Mouse (Mus musculus): Measurements from ENCODE around the gene Rbx1. TPM values are rescaled to one million over a fixed set of nuclear protein-coding genes. Genes with fewer than 3 reads are reported as not detected.
"Not testable (repeated sequence)": the region's sequence is repeated elsewhere in the genome, so short reads cannot be mapped to it uniquely, and the experiment has no call there.

The Rbx1 gene
- 202 and 239 TPM in 2 replicates for total RNA-seq (2017)

DNA sequence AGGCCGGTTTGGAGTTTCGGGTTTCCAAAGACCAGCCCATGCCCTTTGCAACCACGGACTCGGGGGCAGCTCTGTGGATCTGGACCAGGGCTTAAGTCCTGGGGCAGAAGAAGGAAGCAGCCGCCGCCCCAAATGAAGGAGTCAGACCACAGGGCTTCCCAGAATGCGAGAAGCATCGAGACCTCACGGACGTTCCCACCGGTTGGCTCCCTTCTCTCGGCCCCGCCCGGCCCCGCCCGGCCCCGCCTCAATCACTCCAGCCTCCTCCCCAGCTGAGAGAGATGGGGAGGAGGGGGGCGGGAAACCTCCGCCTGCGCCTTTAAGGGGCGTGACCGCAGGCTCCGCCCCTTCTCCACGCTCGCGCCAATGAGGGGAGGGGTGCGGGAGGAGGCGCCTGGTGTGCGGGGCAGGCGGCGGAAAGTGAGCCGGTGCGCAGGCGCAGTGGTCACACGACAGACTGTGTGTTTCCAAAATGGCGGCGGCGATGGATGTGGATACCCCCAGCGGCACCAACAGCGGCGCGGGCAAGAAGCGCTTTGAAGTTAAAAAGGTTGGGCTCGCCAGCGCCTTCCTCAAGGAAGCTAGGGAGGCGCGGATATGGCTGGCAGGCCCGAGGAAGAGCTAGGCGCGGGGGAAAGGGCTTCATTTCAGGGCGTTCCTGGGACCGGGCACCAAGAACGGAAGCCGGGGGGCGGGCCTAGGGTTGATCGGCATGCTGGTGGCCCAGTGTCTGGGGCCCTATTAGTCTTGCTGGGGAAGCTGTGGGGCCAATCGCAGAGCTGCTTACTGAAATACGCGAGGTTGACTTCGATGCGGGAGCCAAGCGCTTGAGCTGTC, at the start of gene Rbx1:
Gene Rbx1, plus strand, starts transcription at position 396 of the 837 bp plus-strand sequence.
- ATAC-seq (replicated peaks; ENCODE audit: low read depth, poor library complexity, severe bottlenecking), result peak; percentile 91

DNA sequence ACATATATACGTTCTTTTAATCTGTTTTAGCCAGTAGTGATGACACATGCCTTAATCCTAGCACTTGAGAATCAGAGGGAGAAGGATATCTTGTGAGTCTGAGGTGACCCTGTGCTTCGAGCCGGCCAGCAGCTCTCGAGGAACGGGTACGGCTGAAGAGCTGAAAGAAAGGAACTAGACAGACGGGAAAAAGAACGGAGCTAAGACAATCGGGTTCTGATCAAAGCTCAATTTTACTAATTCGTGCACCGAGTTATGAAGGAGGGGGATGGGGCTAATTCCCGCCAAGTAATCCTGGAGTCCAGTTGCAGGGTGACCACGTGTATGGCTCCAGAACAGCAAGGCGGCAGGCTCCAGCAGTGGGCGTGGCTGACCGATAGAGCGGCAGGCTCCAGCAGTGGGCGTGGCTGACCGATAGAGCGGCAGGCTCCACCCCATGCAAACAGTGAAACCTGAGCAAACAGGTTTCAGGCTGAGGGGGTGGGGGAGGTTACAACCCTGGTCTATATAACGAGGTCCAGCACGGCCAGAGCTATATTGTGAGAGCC, 49.3 kb upstream of the Rbx1 start:
- peak; percentile 80 for ATAC-seq (replicated peaks; ENCODE audit: low read depth, poor library complexity, severe bottlenecking)

DNA sequence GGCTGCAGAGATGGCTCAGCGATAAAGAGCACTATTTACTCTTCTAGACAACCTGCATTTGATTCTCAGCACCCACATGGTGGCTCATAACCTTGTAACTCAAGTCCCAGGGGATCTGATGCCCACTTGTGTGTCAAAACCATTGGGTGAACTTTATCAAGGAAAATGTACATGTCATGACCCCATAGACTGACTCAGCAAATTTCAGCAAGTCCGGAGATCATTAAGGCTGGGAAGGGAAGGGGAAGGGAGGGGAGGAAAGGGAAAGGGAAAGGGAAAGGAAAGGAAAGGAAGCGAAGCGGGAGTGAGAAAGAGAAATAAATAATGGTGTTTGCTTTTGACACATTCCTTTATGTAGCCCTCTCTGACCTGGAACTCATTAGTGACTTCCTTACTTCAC, 48.0 kb upstream of the Rbx1 start:
- ATAC-seq (replicated peaks; ENCODE audit: low read depth, poor library complexity, severe bottlenecking), result no peak

DNA sequence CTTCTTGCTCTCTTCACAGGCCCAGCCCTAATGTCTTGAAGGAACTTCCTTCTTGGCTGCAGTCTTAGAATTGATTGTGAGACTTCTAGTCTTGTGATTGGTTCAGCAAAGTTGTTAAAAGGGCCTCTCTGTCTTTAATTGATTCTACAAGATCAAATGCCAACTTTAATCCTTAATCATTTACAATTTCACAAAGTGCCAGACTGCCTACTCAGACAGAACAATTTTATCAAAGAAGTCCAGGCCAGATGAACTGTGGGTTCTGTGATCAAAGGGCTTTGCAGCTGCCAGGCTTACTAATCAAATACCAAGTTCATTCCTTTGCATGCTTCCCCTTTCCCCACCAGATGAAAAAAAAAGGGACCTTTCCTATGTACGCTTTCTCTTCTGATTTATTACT, 44.6 kb upstream of the Rbx1 start:
- peak; percentile 71 for ATAC-seq (replicated peaks; ENCODE audit: low read depth, poor library complexity, severe bottlenecking)

DNA sequence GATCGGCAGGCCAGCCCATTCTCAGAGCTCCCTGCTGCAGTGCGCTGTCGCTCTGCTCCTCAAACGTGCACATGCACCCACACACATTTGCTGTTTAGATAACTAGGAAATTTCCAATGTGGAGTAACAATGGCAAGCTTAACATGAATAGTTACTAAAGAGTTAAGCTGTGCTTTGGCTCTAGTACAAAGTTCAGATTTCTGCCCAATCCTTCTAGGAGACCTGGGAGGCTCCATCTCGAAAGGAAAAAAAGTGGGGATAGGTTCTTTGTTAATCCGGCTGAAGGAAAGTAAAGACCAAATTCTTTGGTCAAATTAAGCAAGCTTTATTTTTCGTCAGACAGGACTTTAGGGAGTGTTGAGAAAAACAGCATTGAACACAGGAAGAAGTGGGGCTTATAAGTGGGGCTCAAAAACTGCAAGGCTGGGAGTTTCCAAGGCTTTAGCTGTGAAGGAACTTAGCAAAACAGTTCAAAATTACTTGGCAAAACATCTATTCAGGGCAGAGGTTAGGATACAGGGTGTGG, 43.9 kb upstream of the Rbx1 start:
- no peak for ATAC-seq (replicated peaks; ENCODE audit: low read depth, poor library complexity, severe bottlenecking)

DNA sequence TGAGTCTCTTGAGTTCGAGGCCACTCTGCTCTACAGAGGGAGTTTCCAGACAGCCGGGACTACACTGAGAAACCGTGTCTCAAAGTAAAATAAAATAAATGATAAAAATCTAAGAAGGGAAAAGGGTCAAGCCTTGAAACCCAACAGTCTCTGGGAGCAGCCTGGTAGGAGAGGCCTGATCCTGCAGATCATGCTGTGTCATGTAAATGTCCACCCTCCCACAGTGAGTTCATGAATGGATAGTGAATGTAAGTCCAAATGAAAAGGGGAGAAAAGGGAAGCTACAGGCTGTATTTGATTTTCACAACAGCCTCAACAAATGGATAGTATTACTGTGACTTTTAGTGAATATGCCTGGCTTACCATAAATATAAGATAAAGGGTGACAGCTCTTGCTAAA, 40.8 kb upstream of the Rbx1 start:
- no peak for ATAC-seq (replicated peaks; ENCODE audit: low read depth, poor library complexity, severe bottlenecking)

DNA sequence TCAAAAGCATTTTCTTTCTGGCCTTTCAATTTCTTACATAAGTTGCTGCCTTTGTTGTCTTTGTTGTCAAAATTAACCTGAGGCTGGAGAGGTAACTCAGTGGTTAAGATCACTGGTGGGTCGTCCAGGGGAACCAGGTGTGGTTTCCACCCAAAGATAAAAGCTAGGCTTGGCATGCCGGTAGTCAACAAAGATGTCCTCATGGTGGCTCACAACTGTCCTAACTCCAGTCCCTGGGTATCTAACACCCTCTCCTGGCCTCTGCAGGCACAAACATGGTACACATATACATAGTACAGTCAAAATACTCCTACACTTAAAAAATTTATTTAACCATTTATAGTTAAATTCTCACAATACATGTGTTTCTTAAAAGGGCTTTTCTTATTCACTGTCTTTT, 38.1 kb upstream of the Rbx1 start:
- ATAC-seq (replicated peaks; ENCODE audit: low read depth, poor library complexity, severe bottlenecking), result no peak

DNA sequence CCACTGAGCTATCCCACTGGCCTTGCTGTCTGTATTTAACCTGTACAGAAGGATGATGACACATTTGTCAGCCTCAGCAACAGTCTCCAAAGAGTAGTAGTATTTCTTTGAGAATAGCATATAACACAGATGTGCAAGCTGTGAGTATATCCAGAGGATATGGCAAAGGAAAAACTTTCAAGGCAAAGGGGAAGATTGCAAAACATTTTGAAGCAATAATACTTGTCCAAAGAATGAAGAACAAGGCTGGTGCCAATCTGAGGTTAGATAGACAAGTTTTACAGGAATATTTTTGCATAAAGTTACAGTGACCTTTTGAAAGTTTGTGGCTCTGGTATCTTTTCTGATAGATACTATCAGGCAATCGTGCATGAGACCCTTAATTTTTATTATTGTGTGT, 34.9 kb upstream of the Rbx1 start:
- no peak for ATAC-seq (replicated peaks; ENCODE audit: low read depth, poor library complexity, severe bottlenecking)

DNA sequence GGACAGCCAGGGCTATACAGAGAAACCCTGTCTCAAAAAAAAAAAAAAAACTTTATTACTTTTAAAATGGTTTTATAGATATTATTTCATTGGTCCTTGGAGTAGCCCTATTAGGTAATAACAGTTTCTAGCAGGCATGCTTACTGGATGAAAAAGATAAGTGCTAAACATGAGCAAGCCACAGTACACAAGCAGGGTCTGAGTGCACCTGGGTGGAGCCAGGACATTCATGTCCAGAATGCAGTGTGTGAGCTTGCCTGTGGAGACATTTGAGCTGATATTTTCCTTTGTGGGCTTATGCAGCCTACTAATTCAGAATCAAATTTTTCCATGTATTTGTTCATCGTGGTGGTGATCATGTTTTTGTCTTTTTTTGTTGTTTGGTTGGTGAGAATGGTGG, 27.8 kb upstream of the Rbx1 start:
- ATAC-seq (replicated peaks; ENCODE audit: low read depth, poor library complexity, severe bottlenecking), result no peak

DNA sequence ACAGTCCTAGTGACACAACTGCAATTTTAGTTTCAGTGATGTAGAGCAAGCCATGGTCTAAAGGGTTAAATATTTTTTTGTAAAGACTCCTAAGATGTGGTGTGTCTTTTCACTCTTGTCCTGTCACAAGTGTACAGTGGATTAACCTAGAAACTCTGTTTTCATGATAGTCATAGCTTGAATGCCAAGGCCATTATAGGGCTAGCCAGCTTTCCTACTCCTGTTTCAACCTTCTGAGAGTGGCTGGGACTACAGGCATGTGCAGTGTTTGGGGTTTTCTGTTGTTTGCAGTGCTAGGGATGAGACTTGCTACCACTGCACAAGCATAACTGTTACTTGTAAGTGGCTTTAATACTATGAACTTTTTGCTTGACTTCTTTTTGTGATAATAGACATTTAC, 26.9 kb upstream of the Rbx1 start:
- ATAC-seq (replicated peaks; ENCODE audit: low read depth, poor library complexity, severe bottlenecking), result no peak

DNA sequence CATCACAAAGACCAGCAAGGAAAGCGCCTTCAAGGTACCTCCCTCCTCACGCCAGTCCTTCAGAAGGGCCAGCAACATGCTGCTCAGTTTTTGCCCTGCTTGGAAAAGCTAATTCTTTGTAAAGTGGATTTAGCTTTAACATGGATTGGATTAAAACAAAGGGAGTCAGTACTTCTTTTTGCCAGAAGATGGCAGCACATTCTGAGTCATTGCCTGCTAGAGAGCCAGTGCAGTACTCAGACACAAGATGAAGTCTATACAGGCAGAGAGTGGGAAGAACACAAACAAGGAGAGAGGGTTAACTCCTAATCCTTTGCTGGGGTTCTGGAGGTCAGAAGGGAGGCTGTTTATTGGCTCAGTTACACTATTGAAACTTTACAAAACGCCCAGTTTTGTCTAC, 17.6 kb upstream of the Rbx1 start:
- peak; percentile 83 for ATAC-seq (replicated peaks; ENCODE audit: low read depth, poor library complexity, severe bottlenecking)

DNA sequence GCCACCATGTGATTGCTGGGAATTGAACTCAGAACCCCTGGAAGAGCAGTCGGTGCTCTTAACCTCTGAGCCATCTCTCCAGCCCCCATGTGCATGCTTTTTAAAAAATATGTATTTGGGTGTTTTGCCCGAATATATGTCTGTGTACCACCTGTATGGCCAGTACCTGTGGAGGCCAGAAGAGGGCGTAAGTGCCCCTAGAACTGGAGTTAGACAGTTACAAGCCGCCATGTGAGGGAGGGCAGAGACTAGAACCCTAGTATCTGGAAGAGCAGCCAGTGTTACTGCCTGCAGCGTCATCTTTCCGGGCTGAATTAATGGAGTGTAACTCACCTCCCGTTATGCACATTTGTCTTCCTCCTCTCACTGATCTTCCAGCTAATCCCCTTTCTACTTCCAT, 4.6 kb upstream of the Rbx1 start:
- ATAC-seq (replicated peaks; ENCODE audit: low read depth, poor library complexity, severe bottlenecking), result no peak

DNA sequence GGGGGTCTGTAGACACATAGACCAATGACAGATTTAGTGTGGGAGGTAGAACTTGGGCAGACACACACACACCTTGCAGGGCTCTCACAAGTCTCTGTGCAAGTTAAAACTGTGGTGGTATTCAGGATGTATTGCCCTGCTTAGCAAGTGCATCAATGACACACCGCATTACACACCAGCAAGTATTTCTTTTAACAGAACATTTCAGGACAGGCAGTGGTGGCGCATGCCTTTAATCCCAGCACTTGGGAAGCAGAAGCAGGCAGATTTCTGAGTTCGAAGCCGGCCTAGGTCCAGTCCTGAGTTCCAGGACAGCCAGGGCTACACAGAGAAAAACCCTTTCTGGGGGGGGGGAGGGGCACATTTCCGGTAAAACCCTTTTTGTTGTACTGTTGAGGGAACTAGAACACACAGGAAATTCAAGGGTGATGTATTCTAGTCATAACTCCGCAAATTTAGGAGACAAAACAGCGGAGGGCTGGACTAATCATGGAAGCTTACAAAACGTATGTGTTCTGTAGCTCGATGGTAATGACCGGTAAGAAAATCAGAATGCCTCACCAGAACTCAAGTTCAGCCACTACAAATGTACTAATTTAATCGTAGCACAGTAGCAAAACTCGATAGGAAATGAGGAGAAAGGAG, 958 bp upstream of the Rbx1 start:
- ATAC-seq (replicated peaks; ENCODE audit: low read depth, poor library complexity, severe bottlenecking), result no peak

DNA sequence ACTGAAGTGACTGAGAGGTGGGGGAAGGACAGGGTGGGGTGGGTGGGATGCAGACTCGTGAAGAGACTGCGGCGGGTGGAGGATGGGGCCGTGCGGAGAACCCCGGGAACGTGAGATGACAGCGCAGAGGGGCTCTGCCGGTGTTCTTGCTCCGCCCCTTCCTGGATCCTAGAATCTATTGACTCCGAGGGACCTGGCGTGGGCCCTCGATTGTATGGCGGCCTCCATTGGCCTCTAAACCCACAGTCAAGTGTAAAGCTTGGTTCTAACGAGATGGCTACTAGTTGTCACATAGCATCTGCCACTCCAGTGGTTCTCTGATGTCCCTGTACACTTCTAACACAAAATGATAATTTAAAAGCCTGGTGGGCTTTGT, 630 bp downstream of the Rbx1 start:
- no peak for ATAC-seq (replicated peaks; ENCODE audit: low read depth, poor library complexity, severe bottlenecking)

DNA sequence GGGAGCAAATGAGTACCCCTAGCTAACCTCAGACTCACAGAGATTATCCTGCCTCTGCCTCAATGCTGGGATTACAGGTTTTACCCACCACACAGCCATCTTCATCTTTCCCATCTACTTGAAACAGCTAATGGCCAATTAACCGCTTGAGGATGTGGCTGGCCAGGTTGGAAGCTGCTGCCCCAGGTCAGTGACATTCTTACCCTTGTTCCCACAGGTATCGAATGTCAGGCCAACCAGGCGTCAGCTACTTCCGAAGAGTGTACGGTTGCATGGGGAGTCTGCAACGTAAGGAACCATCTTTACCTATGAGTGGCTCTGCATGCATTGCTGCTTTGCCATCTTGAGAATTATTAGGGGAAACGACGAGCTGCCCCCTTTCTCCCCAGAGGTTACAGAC, 4.6 kb downstream of the Rbx1 start:
- ATAC-seq (replicated peaks; ENCODE audit: low read depth, poor library complexity, severe bottlenecking), result no peak

DNA sequence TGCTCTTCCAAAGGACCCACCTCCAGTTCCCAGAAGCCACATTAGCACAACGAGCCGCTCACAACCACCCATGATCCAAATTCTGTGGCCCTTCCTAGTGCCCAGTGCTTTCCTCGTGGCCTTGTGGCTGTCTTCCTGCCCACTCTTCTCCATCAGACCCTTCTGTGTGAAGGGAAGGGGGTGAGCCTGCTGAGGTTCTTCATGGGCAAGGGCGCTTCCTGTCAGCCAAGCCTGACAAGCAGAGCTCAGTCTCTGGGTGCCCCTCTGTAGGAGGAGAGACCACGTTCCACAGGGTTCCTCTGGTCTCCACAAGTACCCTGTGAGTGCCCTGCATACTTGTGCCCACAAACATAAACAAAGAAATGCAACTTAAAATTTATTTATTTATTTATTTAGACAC, 6.2 kb downstream of the Rbx1 start:
- no peak for ATAC-seq (replicated peaks; ENCODE audit: low read depth, poor library complexity, severe bottlenecking)

DNA sequence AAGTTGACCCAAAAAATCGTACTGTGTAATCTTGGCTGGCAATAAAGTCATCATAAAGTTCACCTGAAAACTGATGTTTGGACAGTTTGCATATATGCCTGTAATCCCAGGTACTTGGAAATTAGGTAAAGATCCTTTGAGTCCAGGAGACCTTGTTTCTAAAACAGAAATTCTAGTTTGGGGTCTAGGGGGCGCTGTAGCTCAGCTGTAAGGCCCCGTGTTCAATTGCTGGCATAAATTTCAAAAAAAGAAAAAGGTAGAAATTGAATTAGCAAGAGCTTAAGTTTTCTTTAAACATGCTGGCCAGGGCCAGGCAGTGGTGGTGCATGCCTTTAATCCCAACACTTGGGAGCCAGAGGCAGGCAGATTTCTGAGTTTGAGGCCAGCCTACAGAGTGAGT, 9.6 kb downstream of the Rbx1 start:
- ATAC-seq (replicated peaks; ENCODE audit: low read depth, poor library complexity, severe bottlenecking), result no peak

DNA sequence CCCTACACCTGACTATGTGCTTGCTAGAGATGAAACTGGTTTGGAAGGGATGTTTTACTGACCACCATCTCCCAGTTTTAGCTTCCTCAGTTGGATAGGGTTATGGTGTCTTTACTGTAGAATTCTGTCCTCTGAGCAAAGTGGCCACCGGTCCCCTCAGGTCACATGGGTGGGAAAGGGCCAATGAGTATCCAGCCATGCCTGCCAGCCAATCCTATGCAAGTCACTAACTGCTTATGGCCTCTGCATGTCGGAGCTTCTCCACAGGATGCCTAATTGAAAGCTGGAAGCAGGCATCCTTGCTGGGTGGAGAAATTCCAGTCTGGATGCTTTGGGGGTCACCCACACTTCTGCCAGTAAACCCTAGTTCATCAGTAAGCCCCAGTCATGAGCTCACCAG, 10.5 kb downstream of the Rbx1 start:
- ATAC-seq (replicated peaks; ENCODE audit: low read depth, poor library complexity, severe bottlenecking), result no peak

DNA sequence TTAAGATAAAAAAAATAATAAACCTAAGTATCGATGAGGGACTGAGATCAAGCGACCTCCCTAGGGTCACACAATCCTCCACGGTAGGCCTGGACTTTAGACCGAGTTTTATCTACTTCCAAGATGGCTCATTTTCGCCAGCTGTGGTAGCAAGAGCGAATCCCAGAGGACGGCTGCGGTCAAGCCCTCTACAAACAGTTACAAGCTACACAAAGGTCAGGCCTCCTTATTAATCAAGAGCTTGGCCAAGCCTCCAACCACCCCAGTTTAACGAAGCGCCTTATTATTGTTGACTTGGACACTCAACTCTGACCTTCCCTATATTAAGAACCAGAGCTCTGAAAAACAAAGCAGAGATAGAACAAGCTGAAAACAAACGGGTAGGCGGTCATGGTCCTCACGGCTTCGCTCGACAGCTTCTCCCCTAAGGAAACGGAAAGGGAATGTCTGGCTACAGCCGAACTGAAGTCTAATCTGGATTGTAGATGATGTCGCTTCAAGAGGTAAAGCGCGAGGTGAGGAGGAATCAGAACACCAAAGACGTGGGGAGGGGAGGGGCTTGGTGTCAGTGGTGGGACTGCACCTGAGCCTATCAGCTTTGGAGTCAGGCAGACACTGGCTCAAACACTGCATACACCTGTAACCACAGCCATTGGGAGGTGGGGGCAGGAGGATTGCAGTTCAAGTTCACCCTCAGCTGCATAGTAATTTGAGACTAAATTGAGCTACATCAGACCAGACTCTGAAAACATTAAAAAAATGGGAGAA, 13.5 kb downstream of the Rbx1 start:
- no peak for ATAC-seq (replicated peaks; ENCODE audit: low read depth, poor library complexity, severe bottlenecking)

DNA sequence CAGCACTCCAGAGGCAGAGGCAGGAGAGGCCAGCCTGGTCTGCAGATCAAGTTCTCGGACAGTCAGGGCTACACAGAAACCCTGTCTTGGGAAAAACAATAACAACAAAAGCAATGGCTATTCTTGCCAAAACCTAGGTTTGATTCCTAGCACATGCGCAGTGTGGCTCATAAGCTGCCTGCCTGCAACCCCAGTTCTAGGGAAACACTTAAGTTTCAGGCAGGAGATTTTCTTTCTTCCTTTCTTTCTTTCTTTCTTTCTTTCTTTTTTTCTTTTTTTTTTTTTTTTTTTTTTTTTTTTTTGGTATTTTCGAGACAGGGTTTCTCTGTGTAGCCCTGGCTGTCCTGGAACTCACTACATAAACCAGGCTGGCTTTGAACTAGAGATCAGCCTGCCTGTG, 14.2 kb downstream of the Rbx1 start:
- ATAC-seq (replicated peaks; ENCODE audit: low read depth, poor library complexity, severe bottlenecking), result not testable (repeated sequence)

DNA sequence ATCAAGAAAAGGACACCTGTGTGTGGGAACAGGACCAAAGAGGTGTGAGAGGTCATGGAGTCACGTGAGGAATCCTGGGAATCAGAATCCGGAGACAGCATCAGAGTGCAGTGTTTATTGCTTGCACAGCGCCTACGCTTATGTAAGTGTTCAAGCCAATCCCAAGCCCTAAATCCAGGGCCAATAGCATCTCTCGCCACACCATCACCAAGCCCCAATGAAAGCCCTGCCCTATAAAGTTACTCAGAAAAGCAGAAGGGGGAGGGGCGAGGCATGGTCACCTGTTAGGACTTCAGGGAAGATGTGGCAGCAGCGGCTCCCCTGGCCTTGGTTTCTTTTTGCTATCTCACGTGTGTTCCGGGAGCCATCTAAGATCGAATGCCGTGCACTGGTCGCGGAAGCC, 14.9 kb downstream of the Rbx1 start:
- peak; percentile 90 for ATAC-seq (replicated peaks; ENCODE audit: low read depth, poor library complexity, severe bottlenecking)
